Mouse (Mus musculus) G1E (cell line): ENCODE data around the gene Rbp4.

Experiments
- CTCF ChIP-seq: IDR thresholded peaks from 2 replicates; pipeline ENCODE4 v1.5.1; 2012; ENCODE audit warnings: low read depth, low read length, inconsistent platforms, mixed read lengths
- GATA1 ChIP-seq: IDR thresholded peaks from 2 replicates; pipeline ENCODE4 v1.6.1; 2012; ENCODE audit warnings: borderline replicate concordance, low read length, inconsistent platforms, mixed read lengths
- GATA2 ChIP-seq: IDR thresholded peaks from 2 replicates; pipeline ENCODE4 v1.6.1; 2012; ENCODE audit warnings: low read depth, low read length, inconsistent platforms, borderline replicate concordance
- TAL1 ChIP-seq: conservative IDR thresholded peaks from 2 replicates; pipeline ENCODE4 v1.6.1; 2012; ENCODE audit warnings: low read depth, low read length, inconsistent platforms, mixed read lengths

- no peak for TF ChIP-seq CTCF
- TF ChIP-seq TAL1: no peak
- no peak for TF ChIP-seq GATA2
- TF ChIP-seq GATA1: no peak
These were observed 7.4 kb upstream of the Rbp4 start, which contains the start of gene Pde6c for GRCm38 (mm10) chr19:38132481-38132880.
